Mouse (Mus musculus): Measurements from ENCODE around the gene Sprr2a3.
"Not testable (repeated sequence)": the region's sequence is repeated elsewhere in the genome, so short reads cannot be mapped to it uniquely, and the experiment has no call there.

- not testable (repeated sequence) for TF ChIP-seq POLR2A (IDR thresholded peaks at IDR 0.05; ENCODE audit: low read depth, low read length); CTCF (conservative IDR thresholded peaks at IDR 0.05; ENCODE audit: insufficient read depth, insufficient read length, low read depth, low read length)
Observed at GRCm38 (mm10) chr3:92236463-92237189, 48.6 kb upstream of the Sprr2a3 start.
